Mouse (Mus musculus): ENCODE results near the gene Slc22a15.

The Slc22a15 gene

GRCm38 (mm10) chr3:101923843-101924740 is at the start of gene Slc22a15:
Slc22a15 (minus strand) TSS chr3:101924453.
- peak; percentile 53 for DNase-seq

GRCm38 (mm10) chr3:101966825-101967558 is 42.7 kb upstream of the Slc22a15 start:
- DNase-seq, result no peak

GRCm38 (mm10) chr3:101964352-101964751 is 40.1 kb upstream of the Slc22a15 start:
- DNase-seq, result no peak

- DNase-seq, result no peak
Measured at GRCm38 (mm10) chr3:101963501-101963900, 39.2 kb upstream of the Slc22a15 start.

GRCm38 (mm10) chr3:101961146-101961835 is 37.0 kb upstream of the Slc22a15 start:
- DNase-seq, result no peak

- no peak for DNase-seq
Measured at GRCm38 (mm10) chr3:101958047-101958446, 33.8 kb upstream of the Slc22a15 start.

- no peak for DNase-seq
Measured at GRCm38 (mm10) chr3:101953506-101953905, 29.3 kb upstream of the Slc22a15 start.

GRCm38 (mm10) chr3:101952577-101952976 is 28.3 kb upstream of the Slc22a15 start:
- no peak for DNase-seq

GRCm38 (mm10) chr3:101948572-101948971 is 24.3 kb upstream of the Slc22a15 start:
- DNase-seq, result peak; percentile 21

- no peak for DNase-seq
Measured at GRCm38 (mm10) chr3:101947250-101947649, 23.0 kb upstream of the Slc22a15 start.

- DNase-seq, result no peak
Measured at GRCm38 (mm10) chr3:101945257-101945656, 21.0 kb upstream of the Slc22a15 start.

- DNase-seq, result no peak
Measured at GRCm38 (mm10) chr3:101940418-101940817, 16.2 kb upstream of the Slc22a15 start.

GRCm38 (mm10) chr3:101939865-101940264 is 15.6 kb upstream of the Slc22a15 start:
- no peak for DNase-seq

GRCm38 (mm10) chr3:101939152-101939551 is 14.9 kb upstream of the Slc22a15 start:
- DNase-seq, result no peak

GRCm38 (mm10) chr3:101936369-101936768 is 12.1 kb upstream of the Slc22a15 start:
- DNase-seq, result no peak

GRCm38 (mm10) chr3:101933820-101934219 is 9.6 kb upstream of the Slc22a15 start:
- DNase-seq, result no peak

- DNase-seq, result no peak
Measured at GRCm38 (mm10) chr3:101929105-101929876, 5.0 kb upstream of the Slc22a15 start.

GRCm38 (mm10) chr3:101926636-101927035 is 2.4 kb upstream of the Slc22a15 start:
- no peak for DNase-seq

GRCm38 (mm10) chr3:101925663-101926062 is 1.4 kb upstream of the Slc22a15 start:
- DNase-seq, result peak; percentile 10

- DNase-seq, result no peak
Measured at GRCm38 (mm10) chr3:101922366-101922765, 1.9 kb downstream of the Slc22a15 start.

- no peak for DNase-seq
Measured at GRCm38 (mm10) chr3:101918526-101918925, 5.7 kb downstream of the Slc22a15 start.

- no peak for DNase-seq
Measured at GRCm38 (mm10) chr3:101917665-101918064, 6.6 kb downstream of the Slc22a15 start.
